Mouse (Mus musculus): ENCODE results near the gene Slirp.
"Not testable (repeated sequence)": the region's sequence is repeated elsewhere in the genome, so short reads cannot be mapped to it uniquely, and the experiment has no call there.

DNA sequence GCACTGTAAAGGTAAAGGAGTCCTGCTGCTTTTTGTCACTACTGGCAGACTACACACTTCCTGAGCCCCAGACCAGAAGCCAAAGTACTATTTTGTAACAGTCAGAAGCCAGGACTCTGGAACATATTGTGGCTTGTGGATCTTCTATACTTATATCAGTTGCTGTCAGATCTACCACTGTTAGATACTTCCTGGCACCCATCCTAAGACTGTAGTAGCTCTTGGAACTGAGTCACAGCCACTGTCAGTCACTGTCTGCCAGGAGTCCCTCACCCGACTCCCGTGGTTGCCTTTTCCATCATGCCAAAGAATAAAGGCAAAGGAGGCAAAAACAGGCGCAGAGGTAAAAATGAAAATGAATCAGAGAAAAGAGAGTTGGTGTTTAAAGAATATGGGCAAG is 50.7 kb downstream of the Slirp start, which contains the start of gene Gm5788:
- TF ChIP-seq CTCF (IDR thresholded peaks at IDR 0.05; ENCODE audit: borderline replicate concordance, insufficient read depth, low read length); POLR2A (IDR thresholded peaks at IDR 0.05; ENCODE audit: low read depth, low read length): not testable (repeated sequence)

Data from embryonic fibroblast, embryonic 13.5 days (primary cell).